Mouse (Mus musculus) liver, embryonic 11.5 days (tissue): ENCODE data around the gene Mtf2. TPM values are rescaled to one million over a fixed set of nuclear protein-coding genes. Genes with fewer than 3 reads are reported as not detected.
"Not testable (repeated sequence)": the region's sequence is repeated elsewhere in the genome, so short reads cannot be mapped to it uniquely, and the experiment has no call there.

ENCODE experiments used
- ATAC-seq: fragments of 200-750 bp; cut with Nextera tagmentation; replicated peaks from 2 replicates; pipeline ENCODE4 v1.8.0; 2017; ENCODE audit warnings: moderate number of reproducible peaks, mild to moderate bottlenecking, moderate TSS enrichment, moderate library complexity; ENCODE audit not compliant: low FRiP score
- DNase-seq: peaks from one replicate; pipeline ENCODE4 v3.0.0-alpha.2; 2017; ENCODE audit warnings: low spot score
- H3K27ac ChIP-seq: fragments of 300-500 bp; sonication (generic); 2 replicates; pipeline ENCODE4 v1.5.1; 2014; ENCODE audit warnings: mild to moderate bottlenecking, low read depth, low read length, control low read depth
- H3K27me3 ChIP-seq: fragments of 300-500 bp; sonication (generic); replicated peaks from 2 replicates; pipeline ENCODE4 v1.6.1; 2014; ENCODE audit warnings: low read length, mixed read lengths; ENCODE audit not compliant: control insufficient read depth, insufficient read depth
- H3K36me3 ChIP-seq: fragments of 300-500 bp; sonication (generic); 2 replicates; pipeline ENCODE4 v1.6.1; 2014; ENCODE audit warnings: mild to moderate bottlenecking, low read length, moderate library complexity, mixed read lengths; ENCODE audit not compliant: control insufficient read depth, insufficient read depth
- H3K4me1 ChIP-seq: fragments of 300-500 bp; sonication (generic); replicated peaks from 2 replicates; pipeline ENCODE4 v1.6.1; 2014; ENCODE audit warnings: low read length, mixed read lengths; ENCODE audit not compliant: control insufficient read depth, insufficient read depth
- H3K4me2 ChIP-seq: fragments of 300-500 bp; sonication (generic); 2 replicates; pipeline ENCODE4 v1.6.1; 2014; ENCODE audit warnings: mild to moderate bottlenecking, control low read depth, moderate library complexity
- H3K4me3 ChIP-seq: fragments of 300-500 bp; sonication (generic); 2 replicates; pipeline ENCODE4 v1.5.1; 2014; ENCODE audit warnings: low read depth, low read length, control low read depth
- H3K9ac ChIP-seq: fragments of 300-500 bp; sonication (generic); 2 replicates; pipeline ENCODE4 v1.6.1; 2014; ENCODE audit warnings: low read depth, low read length, control low read depth
- H3K9me3 ChIP-seq: fragments of 300-500 bp; sonication (generic); 2 replicates; pipeline ENCODE4 v1.6.1; 2016; ENCODE audit warnings: low read length, inconsistent platforms, mixed read lengths; ENCODE audit not compliant: control insufficient read depth
- WGBS: fragments of 180-500 bp; shearing (Covaris S2); extraction: QIAGEN DNeasy Blood & Tissue Kit; methylation state at CpG from one replicate; pipeline ENCODE4 v1.1.7; 2014; 5-methylcytosine and 5-hydroxymethylcytosine counted together
- polyA plus RNA-seq: library from polyadenylated mRNA; unstranded; fragments of >200 nt; fragmentation: Nextera tagmentation; extraction: Ambion mirVana; gene quantifications from 2 replicates; pipeline ENCODE4 v1.2.1, GENCODE M21; 2014

Gene Mtf2
- polyA plus RNA-seq, 1 experiment from 2014 or later = 98.5 TPM

- no peak for DNase-seq
- WGBS = 24% methylated on average over 4 of the region's 4 CpGs
Measured at GRCm38 (mm10) chr5:108034194-108034593, 31.3 kb upstream of the Mtf2 start.

GRCm38 (mm10) chr5:108035523-108035922 is 30.0 kb upstream of the Mtf2 start:
- Histone ChIP-seq H3K36me3 (no peaks in the 10 kb centered on the region), H3K27me3 (no peaks in the 10 kb centered on the region), H3K9ac (no peak overlapping the region), H3K4me1 (no peaks in the 10 kb centered on the region), H3K9me3 (no peaks in the 10 kb centered on the region), H3K4me2 (no peak overlapping the region), H3K4me3 (no peak overlapping the region), H3K27ac (no peak overlapping the region)
- WGBS = 25% methylated on average over 2 of the region's 2 CpGs
- DNase-seq (no peak), ATAC-seq (no peak)

More at GRCm38 (mm10) chr5:108034194-108034593, 31.3 kb upstream of the Mtf2 start:
- Histone ChIP-seq H3K27ac (no peak overlapping the region), H3K27me3 (no peaks in the 10 kb centered on the region), H3K4me2 (no peak overlapping the region), H3K36me3 (no peaks in the 10 kb centered on the region), H3K9me3 (no peaks in the 10 kb centered on the region), H3K4me1 (peaks cover 2% of the 10 kb centered on the region), H3K4me3 (no peak overlapping the region), H3K9ac (no peak overlapping the region)
- no peak for ATAC-seq

DNA sequence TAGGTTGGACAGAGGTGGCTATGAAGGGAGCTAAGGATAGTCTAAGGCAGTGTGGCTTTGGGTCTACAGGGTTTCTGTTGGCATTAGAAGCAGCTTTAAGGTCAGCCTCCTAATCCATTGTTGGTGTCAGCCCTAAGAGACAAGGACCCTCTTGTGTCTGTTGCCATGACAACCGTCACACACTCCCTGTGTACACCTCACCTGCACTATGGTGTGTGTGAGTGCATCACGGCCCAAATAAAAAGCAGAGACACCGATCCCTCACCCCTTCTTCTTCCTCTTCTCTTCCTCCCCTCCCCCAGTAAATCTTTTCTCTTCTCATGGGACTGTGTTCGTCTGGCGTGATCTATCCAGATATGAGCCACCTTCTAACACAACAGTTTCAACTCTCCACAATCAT is 23.4 kb upstream of the Mtf2 start:
- 83% methylated on average over 5 of the region's 5 CpGs for WGBS
- H3K9ac ChIP-seq = no peak overlapping the region
- no peaks in the 10 kb centered on the region for H3K4me1 ChIP-seq
- no peak overlapping the region for H3K4me2 ChIP-seq
- no peak for DNase-seq
- H3K4me3 ChIP-seq = no peak overlapping the region
- H3K27me3 ChIP-seq = no peaks in the 10 kb centered on the region
- H3K36me3 ChIP-seq = no peaks in the 10 kb centered on the region
- H3K27ac ChIP-seq = no peak overlapping the region
- no peak for ATAC-seq
- no peaks in the 10 kb centered on the region for H3K9me3 ChIP-seq

DNA sequence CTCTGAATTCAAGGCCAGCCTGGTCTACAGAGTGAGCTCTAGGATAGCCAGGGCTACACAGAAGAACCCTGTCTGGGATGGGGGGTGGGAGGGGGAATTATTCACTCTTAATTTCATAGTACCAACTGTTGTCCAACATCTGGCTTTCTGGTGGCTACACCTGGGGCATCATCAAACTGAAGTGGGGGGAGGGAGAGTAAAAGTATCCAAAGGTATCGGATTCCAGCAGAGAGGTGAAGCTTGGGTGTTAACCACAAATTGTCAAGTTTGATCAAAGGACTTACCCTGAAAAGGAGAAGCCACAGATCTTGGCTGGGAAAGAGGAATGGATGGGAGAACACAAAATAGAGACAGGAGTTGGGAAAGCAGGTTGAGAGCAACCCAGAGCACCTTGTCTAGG is 21.6 kb upstream of the Mtf2 start:
- no peak for ATAC-seq
- H3K27me3 ChIP-seq = no peaks in the 10 kb centered on the region
- no peaks in the 10 kb centered on the region for H3K4me1 ChIP-seq
- no peak overlapping the region for H3K9ac ChIP-seq
- no peaks in the 10 kb centered on the region for H3K36me3 ChIP-seq
- DNase-seq = no peak
- no peaks in the 10 kb centered on the region for H3K9me3 ChIP-seq
- no peak overlapping the region for H3K4me3 ChIP-seq
- no peak overlapping the region for H3K27ac ChIP-seq
- no peak overlapping the region for H3K4me2 ChIP-seq
- 69% methylated on average over 1 of the region's 1 CpGs for WGBS

DNA sequence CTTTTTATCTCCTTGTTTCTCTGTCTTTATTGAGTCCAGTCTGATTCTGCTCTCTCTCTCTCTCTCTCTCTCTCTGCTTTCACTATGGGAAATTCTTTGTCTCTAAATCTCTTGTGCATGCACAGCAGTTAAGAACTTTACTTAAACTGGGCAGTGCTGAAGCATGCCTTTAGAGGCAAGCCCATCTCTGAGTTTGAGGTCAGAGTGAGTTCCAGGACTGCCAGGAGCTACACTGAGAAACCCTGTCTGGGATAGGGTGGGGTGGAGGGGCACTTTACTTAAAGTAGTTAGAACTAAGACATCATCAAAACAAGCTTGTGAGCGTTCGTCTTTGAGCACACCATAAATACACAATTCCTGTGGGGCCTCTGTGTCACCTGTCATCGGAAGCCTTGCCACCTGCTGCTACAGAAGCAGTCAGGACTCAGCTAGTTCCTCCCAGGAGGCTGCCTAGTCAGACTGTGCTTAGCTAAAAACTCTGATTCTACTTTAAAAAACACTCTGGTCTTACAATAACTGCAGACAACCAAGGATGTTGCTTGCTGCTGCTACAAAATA is 15.7 kb upstream of the Mtf2 start:
- H3K4me3 ChIP-seq = no peak overlapping the region
- H3K4me2 ChIP-seq = no peak overlapping the region
- DNase-seq (no peak), ATAC-seq (no peak)
- H3K27ac ChIP-seq = no peak overlapping the region
- no peaks in the 10 kb centered on the region for H3K4me1 ChIP-seq
- no peaks in the 10 kb centered on the region for H3K27me3 ChIP-seq
- 18% methylated on average over 3 of the region's 3 CpGs for WGBS
- no peak overlapping the region for H3K9ac ChIP-seq
- no peaks in the 10 kb centered on the region for H3K36me3 ChIP-seq
- H3K9me3 ChIP-seq = no peaks in the 10 kb centered on the region

DNA sequence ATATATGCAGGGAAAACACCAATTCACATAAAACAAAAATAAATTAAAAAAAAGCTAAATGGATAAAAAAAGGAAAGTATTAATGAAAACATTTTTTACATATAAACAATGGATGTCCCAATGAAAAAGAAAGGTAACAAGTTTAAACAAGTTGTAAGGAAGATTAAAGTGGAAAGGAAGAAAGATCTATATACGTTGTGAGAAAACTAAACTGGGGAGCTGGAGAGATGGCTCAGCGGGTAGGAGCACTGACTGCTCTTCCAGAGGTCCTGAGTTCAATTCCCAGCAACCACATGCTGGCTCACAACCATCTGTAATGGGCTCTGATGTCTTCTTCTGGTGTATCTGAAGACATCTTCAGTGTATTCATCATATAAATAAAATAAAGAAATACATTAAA is 14.4 kb upstream of the Mtf2 start:
- ATAC-seq (no peak), DNase-seq (no peak)
- H3K36me3 ChIP-seq = no peaks in the 10 kb centered on the region
- no peaks in the 10 kb centered on the region for H3K9me3 ChIP-seq
- no peak overlapping the region for H3K4me2 ChIP-seq
- H3K9ac ChIP-seq = no peak overlapping the region
- no peaks in the 10 kb centered on the region for H3K4me1 ChIP-seq
- H3K27ac ChIP-seq = no peak overlapping the region
- H3K4me3 ChIP-seq = no peak overlapping the region
- H3K27me3 ChIP-seq = no peaks in the 10 kb centered on the region
- whole genome bisulfite sequencing = 64% methylated on average over 2 of the region's 2 CpGs

DNA sequence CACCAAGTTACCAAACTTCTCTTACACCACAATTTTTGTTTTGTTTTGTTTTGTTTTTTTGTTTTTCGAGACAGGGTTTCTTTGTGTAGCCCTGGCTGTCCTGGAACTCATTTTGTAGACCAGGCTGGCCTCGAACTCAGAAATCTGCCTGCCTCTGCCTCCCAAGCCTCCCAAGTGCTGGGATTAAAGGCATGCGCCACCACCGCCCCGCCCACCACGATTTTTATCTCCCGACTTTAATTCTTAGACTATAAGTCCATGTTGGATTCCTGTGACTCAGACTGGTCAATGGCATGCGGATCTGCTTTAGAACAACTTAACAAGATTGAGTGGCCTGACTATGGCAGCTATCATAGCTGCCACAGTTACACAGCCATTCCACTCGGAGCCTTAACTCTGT is 13.7 kb upstream of the Mtf2 start:
- not testable (repeated sequence) for H3K36me3 ChIP-seq, H3K9ac ChIP-seq, H3K27me3 ChIP-seq, H3K4me3 ChIP-seq, ATAC-seq, H3K4me1 ChIP-seq, H3K9me3 ChIP-seq, DNase-seq, H3K4me2 ChIP-seq, H3K27ac ChIP-seq
- WGBS = 81% methylated on average over 9 of the region's 9 CpGs

- 80% methylated on average over 1 of the region's 1 CpGs for WGBS
Measured at GRCm38 (mm10) chr5:108052200-108052599, 13.3 kb upstream of the Mtf2 start.

DNA sequence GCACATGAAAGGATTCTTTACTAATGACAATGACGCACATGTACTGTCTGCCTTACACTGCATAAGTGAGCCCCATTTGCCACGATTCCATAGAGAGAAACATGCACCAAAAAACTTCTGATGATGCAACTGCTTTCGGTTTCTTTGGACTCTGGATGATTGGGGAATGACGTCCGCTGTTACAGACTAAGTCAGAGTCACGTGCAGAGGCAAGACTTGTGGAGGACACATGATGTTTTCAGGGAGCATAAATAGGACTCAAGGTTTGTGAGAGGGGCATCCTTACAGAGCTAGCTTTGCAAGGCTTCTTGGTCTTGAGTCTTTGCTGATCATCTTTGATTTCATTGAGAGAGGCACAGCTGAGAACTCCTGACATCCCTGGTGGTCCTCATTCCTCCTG is 11.9 kb upstream of the Mtf2 start:
- ATAC-seq = no peak
- H3K4me3 ChIP-seq = no peak overlapping the region

More at GRCm38 (mm10) chr5:108052200-108052599, 13.3 kb upstream of the Mtf2 start:
- Histone ChIP-seq H3K9ac (no peak overlapping the region), H3K27ac (no peak overlapping the region), H3K9me3 (no peaks in the 10 kb centered on the region), H3K4me1 (no peaks in the 10 kb centered on the region), H3K4me2 (no peak overlapping the region), H3K4me3 (no peak overlapping the region), H3K27me3 (no peaks in the 10 kb centered on the region), H3K36me3 (no peaks in the 10 kb centered on the region)
- ATAC-seq = no peak
- DNase-seq = no peak

More for the DNA sequence above, 11.9 kb upstream of the Mtf2 start:
- no peak overlapping the region for H3K27ac ChIP-seq
- H3K4me1 ChIP-seq = no peaks in the 10 kb centered on the region
- no peak overlapping the region for H3K4me2 ChIP-seq
- no peaks in the 10 kb centered on the region for H3K36me3 ChIP-seq
- DNase-seq = no peak
- 88% methylated on average over 6 of the region's 6 CpGs for WGBS
- no peaks in the 10 kb centered on the region for H3K9me3 ChIP-seq
- H3K27me3 ChIP-seq = no peaks in the 10 kb centered on the region
- no peak overlapping the region for H3K9ac ChIP-seq
